Mouse (Mus musculus) embryo, embryonic 11.5 days (tissue): ENCODE measurements at regions not wholly inside any gene's neighbourhood (a gene's known extent, or its start where the extent isn't known, plus 50 kb on each side); places are given as distances from the start of the nearest gene placed in this dataset.

Experiments
- DNase-seq: peaks from one replicate; pipeline ENCODE4 v3.0.0-alpha.2; 2012; ENCODE audit warnings: low read depth, low spot score

DNA sequence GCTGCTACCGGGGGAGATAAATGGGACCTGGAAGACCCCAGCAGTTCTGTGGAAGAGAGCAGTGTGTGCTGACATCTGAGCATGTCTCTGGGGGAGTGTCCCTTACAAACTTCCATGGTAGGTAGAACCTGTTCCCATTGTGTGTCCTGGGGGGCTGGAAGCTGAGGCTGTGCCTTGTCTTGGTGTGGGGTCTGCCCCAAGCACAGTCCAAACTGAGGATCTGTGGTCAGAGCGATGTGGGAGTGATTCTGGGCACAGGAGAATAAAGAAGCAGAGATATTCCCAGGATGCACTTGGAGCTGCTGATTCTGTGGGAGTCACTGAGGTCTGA is 118.5 kb upstream of the Sulf2 start:
- DNase-seq: no peak

DNA sequence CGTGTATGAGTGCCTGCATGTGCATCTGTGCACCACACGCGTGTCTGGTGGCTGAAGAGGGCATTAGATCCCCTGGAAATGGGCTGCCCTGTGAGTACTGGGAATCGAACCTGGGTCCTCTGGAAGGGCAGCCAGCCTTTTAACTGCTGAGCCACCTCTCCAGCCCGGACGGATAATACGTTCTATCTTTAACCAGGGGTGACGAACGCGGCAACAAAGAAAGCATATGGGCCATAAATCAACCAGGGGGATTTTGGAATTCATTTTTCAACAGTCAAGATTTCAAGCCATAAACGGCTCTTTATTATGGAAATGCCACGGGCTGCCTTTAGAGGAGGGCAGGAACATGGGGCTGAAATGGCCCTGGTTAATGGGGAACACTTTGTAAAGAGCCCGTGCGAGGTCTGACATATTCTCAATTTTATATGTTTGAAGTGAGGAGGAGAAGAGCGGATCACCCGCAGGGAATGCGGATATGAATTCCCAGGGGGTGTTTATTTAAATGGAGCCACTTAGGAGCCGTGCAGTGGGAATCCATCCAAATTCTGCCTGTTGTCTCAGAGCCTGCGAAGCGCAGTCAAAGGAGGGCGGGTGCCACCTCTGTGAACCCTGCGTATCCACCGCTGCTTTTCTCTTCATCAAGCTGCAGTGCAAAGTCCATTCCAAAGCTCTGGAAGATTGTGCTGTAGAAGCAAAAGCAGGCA is 118.0 kb upstream of the Sulf2 start:
- no peak for DNase-seq

DNA sequence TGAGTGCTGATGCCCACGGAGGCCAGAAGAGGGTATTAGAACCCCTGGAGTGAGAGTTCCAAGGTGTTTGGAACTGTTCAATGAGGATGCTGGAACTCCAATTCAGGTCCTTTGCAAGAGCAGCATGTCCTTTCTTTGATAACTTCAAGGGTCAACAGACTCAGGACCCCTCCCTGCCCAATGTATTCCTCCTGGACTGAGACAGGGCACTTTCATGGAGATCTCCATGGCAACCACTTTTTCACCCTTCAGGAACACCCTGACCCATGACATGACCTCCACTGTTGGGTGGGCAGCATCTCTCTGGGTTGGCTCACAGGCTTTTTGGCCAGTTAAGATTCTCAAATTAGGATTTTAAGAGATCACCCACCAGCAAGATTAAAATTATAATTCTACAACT is 117.4 kb upstream of the Sulf2 start:
- DNase-seq: no peak

DNA sequence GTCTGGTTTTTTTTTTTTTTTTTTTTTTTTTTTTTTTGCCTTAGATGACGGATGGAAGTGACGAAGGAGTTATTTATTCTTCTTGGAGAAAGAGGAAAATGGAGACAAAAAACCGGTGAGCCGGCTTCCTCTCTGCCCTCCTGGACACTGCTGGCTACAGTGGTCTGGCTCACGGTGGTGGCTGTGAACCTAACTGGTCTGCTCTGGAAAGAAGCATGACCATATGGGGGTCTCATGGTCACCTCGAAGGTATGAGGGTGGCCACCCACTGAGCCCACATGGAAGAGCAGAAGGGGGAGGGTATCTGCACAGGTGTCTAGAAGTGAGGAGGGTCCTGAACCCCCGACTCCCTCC is 116.7 kb upstream of the Sulf2 start:
- no peak for DNase-seq

DNA sequence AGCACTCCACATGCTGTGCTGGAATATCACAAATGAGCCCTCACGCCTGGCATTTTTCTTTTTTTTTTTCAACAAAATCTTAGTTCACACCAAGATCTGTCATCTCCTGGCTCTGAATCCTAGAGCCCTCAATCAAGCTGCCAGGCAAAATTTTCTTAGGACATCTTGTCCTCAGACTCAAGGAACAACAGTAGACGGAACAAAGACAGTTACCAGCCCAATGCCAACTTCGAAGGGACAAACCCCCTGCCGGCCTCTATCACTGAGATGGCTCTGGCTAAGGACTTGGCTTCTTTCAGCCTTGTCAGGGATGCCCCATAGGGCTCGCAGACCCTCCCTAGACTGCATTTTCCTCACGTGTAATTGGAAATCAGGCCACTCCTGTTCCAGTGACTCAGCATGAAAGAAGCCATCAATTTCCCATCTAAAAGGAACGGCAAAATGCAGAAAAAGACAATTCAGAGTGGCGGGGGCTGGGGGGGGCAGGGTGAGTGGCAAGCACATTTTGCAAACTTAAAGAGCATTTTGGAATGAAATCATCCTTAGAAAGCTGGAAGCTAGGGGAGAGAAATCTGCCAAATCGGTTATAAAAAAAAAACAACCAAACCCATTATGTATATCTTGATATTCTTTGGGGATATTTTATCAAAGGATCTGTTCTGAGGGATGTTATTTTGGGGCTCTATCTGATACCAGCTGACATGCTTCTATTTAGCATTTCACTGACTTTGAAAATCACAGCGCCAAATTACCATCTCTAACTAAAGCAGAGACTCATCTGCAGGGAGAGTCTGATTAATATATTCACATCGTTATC is 116.1 kb upstream of the Sulf2 start:
- no peak for DNase-seq

DNA sequence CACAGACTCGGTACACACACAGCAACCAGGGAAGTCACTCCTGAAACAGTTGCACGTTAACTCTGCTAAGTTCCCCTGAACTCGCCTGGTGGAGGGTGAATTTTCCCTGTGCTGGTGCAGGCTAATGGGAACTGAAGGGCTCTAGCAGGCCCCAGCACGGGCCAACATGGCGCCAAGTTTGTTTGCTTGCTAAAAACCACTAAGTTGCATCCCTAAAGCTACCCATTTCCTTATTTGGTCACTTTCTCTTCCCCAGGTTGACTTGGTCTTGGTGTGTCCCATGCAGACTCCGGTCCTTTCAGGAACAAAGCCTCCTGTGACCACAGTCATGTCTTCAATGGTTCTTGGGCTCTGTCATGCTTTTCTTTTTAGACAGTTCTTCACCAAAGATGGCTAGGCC is 114.5 kb upstream of the Sulf2 start:
- no peak for DNase-seq

DNA sequence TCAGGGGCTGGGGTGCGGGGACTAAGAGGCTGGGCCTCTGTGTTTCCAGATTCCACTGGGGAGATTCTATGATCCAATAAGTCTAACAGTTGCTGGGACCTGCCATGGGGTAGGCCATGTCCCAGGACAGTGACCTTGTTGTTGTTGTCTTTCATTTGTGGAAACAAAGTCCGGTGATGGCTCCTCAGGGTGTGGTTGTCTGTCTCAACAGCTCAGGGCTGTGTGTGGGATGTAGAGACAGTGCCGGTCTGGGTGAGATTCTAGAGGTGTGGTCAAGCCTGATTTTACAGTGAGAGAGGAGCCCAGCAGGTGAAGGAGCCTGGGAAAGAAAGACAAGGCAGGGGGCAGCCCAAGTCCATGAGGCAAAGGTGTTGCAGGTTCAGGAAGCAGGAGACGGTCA is 111.5 kb upstream of the Sulf2 start:
- DNase-seq: no peak

DNA sequence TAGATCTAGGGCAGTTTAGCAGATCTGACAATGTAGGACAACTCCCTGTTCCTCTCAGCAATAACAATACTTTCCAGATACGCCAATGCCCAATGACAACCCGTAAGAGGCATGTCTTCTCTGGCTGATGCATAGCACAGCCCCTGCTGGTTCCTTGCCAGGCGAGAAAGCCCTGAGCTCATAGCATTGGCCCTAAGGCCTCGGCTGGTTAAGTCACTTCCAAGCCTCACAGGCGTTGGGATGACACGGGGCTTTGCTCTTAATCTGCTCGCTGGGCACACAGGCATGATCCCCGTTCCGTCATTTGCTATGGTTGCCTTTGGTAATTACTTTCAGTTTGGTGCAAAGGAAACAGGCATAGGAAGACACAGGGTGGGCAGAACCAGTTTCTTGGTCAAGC is 111.0 kb upstream of the Sulf2 start:
- no peak for DNase-seq

DNA sequence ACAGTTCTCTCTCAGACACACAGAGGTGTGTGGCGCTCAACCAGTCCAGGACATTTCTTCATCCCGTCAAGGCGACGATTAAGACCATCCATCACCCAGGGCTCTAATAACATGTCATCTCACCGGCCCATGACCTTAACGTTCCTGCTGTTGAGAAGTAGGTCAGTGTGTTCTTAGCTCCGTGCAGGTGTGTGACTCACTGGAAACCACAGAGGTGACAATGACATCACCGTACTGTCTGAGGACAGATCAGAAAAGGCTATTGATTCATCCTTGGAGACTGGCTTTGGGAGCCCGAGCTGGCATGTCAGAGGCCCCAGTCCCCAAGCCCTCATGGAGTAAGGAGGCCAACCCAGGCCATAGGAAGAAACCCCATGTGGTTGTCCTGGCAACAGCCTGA is 109.3 kb upstream of the Sulf2 start:
- DNase-seq: no peak

DNA sequence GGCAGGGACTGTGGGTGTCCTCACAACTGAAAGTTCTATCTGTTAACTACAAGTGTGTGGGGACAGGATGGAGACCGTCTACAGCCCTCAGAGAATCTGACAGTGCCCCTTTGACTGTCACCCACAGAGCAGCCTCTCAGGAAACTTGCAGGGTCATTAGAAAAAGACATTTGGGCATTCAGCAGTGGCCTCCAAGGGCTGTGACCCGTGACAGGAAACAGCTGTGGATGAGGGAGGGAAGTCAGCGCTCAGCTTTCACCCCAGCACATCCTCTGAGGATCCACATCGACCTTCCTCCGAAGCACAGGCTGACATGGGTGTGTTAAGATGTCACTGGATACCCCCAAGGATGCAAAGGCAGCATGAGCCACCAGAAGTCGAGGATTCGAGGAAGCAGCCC is 106.3 kb upstream of the Sulf2 start:
- DNase-seq: no peak

DNA sequence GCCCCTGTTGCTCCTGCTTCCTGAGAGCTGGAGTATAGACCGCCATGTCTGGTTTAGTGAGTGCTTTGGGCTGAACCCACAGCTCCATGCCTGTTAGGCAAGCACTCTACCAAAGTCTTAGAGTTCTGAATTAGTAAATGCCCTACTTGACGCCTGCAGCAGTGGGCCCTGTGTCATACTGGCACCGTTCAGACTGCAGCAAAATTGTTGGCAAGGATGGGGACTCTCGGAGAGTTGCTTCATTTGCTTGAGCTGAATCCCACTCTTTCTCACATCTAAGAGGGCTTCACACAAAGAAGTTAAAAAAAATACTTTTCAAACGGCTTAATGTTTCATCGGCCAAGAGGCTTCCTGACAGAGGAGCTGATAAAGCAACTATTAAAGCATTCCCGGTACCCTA is 105.6 kb upstream of the Sulf2 start:
- DNase-seq: no peak

DNA sequence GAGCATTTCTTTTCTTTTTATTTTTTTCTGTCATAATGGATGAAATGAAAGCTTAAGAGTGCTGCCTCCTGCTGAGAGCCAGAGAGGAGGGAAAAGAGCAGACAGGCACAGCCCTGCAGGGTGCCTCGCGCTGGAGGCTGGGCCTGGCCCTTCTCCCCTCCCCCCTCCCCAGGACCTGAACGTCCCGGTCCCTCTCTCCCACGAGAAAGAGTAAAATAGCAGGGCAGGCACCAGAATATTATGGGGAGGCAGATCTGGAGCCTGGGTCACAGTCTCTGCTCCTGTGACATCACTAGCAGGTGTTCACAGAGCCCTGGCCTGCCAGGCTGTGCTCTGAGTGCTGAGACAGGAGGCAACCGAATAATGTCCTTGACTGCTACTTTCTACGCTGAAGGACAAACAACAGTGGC is 103.3 kb upstream of the Sulf2 start:
- peak; percentile 24 for DNase-seq

DNA sequence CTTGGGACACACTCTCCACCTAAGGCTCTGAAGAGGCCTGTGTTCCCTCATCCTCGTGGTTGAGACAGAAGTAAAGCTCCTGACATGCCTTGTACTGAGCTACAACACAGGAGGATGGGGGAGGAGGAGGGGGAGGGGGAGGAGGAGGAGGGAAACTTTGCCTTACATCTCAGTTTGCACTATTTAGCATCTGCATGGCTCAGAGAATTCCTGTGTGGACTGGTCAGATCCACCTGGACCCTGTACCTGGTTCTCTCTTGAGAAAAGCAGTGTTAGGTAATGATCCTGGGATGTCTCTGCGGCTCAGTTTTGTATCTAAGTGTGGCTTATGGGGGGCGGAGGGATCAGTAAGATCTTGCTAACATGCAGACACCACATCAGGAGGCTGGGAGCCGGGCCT is 102.2 kb upstream of the Sulf2 start:
- DNase-seq: no peak

DNA sequence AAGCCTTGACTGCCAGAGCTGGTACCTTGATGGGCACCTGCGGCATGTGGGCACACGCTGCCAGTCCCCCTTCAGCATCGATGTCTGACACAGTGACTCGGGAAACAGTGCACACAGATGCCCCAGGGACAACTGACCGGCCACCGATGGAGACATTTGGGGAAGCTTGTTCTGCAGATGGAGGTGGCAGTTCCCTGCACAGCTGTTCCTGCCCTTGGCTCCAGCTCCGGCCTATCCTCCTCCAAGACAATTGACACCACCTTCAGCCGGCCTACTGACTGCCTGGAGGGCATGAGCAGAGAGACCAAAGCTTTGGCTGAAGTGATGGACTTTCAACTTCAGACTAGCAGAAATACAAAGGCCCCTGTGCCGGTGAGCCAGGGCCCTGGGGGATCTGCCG is 100.7 kb upstream of the Sulf2 start:
- no peak for DNase-seq

DNA sequence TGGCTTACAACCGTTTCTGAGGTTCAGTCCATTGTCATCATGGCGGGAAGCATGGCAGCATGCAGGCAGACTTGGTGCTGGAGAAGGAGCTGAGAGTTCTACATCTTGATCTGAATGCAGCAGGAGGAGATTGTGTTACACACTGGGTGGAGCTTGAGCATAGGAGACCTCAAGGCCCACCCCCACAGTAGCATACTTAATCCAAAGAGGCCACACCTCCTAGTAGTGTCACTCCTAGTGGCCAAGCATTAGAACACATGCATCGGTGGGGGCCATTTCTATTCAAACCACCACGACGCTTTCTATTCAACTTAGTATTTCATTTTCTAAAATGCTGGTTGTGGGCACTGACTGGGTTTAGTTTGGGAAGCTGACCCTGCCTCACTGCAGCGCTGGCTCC is 99.1 kb upstream of the Sulf2 start:
- no peak for DNase-seq

DNA sequence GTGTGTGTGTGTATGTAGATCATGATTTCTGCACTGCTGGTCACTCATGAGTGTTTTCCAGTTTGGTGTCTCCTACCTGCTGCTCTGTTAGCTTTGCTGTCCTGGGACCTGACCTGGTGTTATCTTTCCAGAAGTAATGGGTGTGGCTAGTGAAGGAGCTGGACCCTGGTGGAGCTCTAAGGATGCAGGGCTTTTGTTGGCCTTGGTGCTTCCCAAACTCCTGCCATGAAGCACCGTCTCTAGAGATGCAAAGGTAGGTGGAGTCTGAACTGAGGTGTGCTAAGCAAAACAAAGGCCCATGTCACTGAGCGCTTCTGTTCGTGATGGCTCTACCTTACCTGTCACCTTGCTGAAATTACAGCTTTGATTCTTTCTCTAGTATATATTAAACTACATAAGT is 96.6 kb upstream of the Sulf2 start:
- DNase-seq: no peak

DNA sequence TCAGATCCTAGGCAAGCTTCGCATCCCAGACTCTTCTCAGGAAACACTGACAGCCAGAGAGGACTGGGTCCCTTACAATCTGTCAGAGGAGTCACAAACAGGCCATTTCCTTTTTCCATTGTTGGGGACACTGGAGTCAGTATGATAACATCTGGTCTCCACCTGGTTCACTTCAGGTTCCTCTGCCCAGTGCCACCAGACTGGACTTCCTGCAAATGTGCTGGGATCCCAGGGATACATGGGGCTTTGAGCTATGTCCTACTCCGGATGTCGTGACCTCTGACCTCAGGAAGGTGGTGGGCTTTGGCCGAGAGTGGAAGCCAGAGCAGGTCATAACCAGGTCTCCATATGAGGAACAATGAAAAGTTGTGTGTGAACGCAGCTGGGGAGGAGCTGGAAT is 96.0 kb upstream of the Sulf2 start:
- DNase-seq: no peak

DNA sequence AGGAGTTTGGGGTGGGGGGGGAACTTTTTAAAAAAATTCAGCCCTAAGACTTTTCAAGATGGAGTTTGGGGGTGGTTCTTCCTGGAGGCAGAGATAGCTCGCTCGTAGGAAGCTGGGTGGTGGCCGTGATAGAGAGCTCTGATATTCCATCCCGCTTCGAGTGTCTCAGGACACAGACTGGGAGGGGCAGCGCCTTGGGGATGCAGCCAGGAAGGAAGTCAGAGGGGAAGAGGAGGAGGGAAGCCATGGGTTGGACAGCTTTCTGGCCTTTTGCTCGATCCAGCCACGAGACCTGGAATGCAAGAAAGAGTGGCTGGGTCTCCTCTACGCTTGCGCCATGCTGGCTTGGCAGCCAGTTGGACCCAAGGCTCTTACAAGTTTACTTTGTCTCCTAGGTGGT is 95.1 kb upstream of the Sulf2 start:
- DNase-seq: no peak

DNA sequence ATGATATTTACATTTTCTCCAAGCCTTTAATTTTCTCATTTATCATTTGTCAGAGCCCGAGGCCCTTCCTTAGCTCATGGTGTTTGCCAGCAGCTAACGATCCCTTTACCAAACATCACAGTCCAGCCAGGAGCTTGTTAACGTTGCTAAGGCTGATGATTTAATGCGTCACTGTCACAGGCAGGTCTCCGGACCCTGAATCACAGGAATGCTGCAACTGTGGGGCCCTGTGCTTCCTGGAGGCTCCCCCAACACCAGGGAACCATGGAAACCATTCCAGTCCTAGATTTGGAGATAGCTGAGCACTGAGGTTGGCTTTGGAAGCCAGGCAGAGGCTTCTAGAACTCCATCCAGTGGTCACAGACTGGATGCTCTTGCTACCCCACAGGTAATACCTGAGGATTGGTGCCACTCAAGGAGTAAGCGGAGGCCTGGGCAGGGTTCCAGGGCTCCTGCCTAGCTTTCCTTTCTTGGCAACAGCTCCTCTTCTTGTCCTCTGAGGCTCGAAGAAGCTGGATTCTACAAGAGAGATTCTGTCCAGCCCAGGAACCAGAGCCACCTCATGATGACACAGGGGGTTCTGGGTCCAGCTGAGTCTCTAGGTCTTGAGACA is 94.0 kb upstream of the Sulf2 start:
- DNase-seq: no peak

DNA sequence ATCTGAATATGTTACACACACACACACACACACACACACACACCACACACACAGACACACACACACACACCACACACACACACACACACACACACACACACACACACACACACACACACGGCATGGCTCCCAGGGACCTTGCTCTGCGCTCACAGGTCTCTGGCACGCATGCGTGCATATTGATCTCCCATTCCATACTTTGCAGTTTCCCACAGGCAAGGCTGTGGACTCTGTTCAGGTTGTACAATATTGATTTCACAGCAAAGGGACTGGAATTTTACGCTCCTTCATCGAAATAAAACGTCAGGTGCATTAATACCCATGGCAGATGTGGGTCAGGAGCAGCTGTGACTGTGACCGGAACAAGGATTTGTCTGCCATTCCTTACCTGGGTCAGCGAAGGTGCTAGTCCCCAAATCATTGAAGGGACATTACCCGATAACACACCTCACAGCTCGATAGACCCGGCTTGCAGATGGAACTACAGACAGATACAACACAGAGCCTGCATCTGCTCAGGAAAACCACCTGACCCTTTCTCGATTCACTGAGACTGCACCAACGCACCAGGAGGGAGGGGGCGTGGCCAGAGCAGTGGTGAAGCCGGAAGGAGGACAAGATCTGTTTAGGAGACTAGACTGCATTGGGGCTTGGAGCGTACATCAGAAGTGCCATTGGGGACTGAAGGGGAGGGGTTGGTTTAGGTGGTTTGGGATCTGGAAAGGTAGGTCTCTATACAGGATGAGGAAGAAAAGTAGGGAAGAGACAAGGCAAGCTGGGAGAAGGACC is 91.1 kb upstream of the Sulf2 start:
- no peak for DNase-seq

DNA sequence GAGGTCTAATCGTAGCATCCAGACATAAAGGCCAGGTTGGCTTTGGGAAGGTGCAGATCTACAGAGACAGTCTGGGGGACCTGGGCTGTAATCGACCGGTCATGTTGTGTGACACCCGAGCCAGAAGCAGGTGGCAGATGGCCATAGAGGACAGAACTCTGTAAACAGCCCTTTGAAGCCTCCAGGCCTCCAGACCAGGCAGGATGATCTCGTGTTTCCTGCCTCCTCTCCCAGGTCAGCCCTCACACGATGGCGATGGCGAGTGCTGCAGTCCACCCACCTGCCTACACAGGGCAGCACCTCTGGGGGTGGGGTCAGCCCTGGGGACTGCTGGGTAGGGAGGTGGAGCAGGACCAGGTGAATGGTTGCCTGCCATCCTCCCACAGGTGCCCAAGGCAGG is 89.8 kb upstream of the Sulf2 start:
- DNase-seq: no peak

DNA sequence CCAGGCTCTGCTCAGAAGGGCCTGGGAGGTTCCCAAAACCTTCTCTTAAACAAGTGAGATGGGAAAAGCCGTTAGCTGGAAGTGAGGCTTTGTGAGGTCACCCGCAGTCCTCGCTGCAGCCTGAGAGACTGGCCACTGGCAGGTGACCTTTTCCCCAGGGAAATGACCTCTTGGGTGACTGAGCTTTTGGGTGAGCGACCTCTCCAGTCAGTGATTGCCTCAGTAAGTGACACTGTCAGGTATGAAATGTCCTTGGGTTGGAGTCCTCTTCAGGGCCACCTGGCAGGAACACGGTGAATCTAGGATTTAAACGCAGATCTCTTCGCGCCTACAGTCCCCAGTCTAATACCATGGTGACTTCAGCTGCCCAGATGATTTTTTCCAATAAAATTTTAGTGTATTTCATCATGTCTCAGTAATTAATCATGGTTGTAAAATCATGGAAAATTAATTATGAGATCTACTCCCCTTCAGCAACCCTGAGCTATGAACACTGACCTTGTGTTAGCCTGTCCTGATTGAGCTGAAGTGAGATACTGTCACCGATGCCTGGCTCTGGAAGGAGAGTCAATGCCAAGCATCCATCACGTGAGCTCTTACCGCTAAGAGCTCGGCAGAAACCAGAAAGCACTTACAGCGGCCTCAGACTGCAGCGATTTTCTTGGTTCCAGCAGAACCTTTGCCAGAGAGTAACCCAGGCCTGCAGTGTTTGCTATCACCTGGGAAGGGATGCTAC is 87.5 kb upstream of the Sulf2 start:
- DNase-seq: no peak
